Mouse (Mus musculus): ENCODE data around the gene Gm9903.

Gm9903 gene

GRCm38 (mm10) chr5:33640652-33641051 is 10.9 kb downstream of the Gm9903 start:
- DNase-seq (ENCODE audit: low read depth, low spot score) = peak; percentile 24

DNA sequence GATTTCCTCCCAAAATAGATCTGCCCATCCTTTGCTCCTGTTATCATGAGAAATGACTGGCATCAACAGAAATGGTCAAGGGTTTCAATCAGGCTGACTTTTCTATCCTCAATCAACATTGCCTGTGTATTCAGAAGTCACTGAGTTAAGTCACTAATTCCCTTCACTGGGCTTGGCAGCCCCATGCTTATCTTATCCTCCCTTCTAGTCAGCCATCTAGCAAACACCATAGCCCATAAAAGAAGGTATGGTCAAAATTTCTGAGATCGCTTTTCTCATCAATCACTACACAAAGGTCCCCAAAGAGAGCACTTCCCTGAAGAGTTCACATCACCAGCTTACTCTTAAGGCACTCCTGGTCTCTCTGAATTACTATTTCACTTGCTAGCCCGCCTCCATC is 21.3 kb downstream of the Gm9903 start:
- DNase-seq (ENCODE audit: low read depth, low spot score) = no peak

- no peak for DNase-seq (ENCODE audit: low read depth, low spot score)
Measured at GRCm38 (mm10) chr5:33651541-33651920, 21.8 kb downstream of the Gm9903 start.

DNA sequence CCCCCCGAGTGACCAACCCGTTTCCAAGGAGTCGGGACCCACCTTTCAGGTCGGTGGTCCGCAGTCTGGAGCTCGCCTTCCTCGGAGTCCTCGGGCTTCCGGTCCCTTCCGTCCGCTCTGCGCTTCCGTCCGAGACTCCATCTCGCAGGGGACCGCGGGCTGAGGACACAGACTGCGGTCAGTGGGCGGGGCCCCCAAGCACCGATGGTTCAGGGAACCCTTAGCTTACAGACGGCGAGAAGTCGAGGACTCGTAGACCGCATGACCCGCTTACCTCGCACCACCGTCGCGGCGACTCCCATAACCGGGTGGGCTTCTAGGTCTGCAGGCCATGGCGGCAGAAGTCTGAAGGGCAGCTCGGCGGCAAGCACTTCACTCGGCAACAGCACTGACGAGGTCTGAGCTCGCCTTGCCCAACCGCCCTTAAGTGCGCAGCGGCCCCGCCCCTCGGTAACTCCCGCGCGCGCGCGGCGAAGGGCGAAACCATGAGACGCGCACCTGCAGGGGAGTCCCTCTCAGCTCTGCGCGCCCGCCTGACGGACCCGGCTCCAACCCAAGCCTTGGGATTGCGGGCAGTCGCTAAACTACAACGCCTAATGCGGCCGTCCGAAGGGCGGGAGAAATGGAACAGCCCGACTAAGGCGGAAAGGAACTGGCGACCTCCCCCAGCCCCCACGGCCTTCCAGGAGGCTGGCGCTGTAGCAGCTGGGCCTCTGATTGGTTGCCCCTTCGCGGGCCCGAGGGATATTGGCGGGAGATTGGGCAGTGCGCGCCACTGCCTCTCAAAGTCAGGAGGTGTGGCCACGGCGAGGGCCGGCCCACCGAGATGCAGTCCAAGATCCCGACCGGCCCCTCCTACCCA is 22.4 kb downstream of the Gm9903 start, which contains the start of gene Slbp:
Gene Slbp, minus strand, starts transcription at position 654 of the 862 bp plus-strand sequence.
- DNase-seq (ENCODE audit: low read depth, low spot score) = peak; percentile 89

DNA sequence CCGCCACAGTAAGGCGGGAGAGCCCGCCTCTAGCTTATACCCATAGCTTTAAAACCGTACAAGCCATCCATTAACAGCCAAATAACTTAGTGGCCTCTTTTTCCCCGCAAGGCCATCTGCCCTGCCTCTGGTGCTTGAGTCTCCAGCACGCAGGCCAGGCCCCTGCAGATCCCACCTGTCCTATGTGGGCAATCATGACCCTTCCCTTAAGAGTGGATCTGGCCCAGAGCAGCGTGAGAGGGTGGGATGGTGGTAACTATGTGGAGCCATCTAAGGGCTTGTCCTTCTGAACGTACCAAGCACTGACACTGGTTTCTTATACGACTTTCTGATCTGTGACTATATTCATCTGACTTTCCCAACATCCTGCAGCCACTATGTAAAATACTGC is 23.1 kb downstream of the Gm9903 start:
- DNase-seq (ENCODE audit: low read depth, low spot score) = no peak

GRCm38 (mm10) chr5:33654424-33654823 is 24.7 kb downstream of the Gm9903 start:
- DNase-seq (ENCODE audit: low read depth, low spot score) = no peak

DNA sequence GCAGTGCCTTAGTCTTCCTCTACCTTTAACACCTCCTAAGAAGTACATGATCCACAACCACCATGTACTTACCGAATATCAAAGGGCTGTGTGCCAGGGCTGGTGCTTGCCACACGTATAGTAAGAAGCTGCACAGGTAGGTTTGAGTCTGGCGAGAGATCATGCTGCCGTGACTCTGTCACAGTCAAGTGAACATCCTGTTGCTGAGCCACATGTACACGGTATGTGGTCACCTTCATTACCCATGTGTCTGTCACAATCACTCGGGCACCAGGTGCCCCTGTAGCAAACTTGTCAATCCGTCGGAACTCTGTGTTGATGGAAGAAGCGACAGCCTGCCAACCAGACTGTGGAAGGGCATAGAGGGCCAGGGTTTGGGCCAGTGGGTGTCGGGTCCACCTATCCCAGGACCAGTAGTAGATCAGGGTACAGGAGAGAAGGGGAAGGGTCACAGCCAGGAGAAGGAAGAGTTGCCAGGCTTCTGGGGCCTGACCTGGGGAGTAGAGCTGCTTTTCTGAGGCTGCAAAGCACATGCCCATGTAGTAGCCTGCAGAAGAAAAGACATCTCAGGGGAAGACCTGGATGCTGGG is 25.6 kb downstream of the Gm9903 start:
- no peak for DNase-seq (ENCODE audit: low read depth, low spot score)

GRCm38 (mm10) chr5:33656739-33657138 is 27.0 kb downstream of the Gm9903 start:
- DNase-seq (ENCODE audit: low read depth, low spot score) = no peak

GRCm38 (mm10) chr5:33657251-33657786 is 27.6 kb downstream of the Gm9903 start:
- DNase-seq (ENCODE audit: low read depth, low spot score) = no peak

DNA sequence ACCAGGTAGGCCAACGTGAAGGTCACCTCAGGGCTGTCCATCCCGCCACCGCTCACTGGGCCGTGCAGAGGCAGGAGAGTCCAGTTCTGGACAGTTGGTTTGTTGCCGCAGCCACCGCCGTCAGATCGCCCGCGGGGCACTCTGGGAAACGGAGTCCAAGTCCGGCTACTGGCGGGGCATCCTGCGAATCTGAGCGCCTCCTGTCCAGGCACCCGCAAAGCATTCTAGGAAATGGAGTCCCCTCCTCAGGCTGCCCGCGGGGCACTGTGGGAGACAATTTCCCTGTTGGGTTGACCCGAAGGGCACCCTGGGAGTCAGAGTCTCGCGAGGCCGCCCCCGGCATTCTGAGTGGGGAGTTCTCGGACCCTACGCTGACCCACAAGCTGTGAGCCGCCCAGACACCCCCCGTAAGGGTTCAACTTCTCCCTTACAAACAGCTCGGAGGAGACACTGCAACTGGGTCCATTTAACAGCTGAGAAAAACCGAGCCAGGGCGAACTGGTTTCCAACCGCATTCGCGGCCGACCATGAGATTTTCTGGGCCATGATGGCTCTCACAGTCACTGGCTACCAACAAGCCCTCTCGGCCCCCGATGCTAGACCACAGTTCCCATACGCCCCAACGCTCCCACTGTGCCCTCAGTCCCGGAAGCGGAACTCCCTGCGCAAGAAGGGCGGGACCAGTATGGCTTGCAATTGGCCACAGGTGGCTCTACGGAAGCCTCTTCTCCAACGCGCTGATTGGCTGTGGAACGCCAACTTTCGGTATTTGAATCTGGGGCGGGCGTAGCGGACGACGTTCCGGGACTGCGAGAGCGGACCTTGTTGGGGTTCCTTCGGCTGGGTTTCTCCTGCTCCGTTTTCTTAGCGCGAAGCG is 28.3 kb downstream of the Gm9903 start, which contains the start of the genes Tacc3 and Tmem129:
Gene Tacc3, plus strand, starts transcription at position 342 of the 877 bp plus-strand sequence.
Gene Tmem129, minus strand, starts transcription at position 630 of the 877 bp plus-strand sequence.
- DNase-seq (ENCODE audit: low read depth, low spot score) = peak; percentile 92

DNA sequence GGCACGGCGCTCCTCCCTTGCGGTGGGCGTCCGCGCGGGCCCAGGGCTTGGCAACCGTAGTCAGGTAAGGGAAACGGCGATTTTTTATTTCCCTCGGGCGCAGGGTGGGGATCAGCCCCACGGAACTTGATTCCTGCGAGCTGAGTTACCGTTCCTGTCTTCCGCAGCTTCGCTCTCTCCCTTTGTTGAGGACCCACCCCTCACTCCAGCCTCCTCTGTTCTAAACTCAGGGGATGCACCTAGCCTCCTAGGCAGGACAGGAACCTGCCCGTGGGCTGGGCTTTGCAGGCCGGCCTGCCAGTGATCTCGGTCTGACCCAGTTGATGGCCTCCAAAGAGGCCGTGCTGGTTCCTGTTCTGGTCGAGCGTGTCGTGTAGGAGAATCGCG is 28.9 kb downstream of the Gm9903 start:
- DNase-seq (ENCODE audit: low read depth, low spot score) = no peak

GRCm38 (mm10) chr5:33668223-33668622 is 38.5 kb downstream of the Gm9903 start:
- DNase-seq (ENCODE audit: low read depth, low spot score) = no peak

DNA sequence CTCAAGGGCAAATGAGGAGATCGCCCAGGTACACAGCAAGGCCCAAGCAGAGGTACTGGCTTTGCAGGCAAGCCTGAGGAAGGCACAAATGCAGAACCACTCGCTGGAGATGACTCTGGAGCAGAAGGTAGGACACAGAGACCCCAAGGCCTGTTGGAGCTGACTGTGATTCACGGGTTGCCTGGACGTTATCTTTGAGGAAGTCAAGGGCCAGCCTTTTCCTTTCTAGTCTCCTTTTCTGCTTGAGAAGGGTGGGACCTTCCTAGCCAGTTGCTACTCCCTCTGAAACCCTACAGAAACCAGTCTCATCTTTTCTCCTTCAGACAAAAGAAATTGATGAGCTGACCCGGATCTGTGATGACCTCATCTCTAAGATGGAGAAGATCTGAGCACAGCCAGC is 41.9 kb downstream of the Gm9903 start:
- DNase-seq (ENCODE audit: low read depth, low spot score) = no peak

GRCm38 (mm10) chr5:33674439-33674838 is 44.7 kb downstream of the Gm9903 start:
- DNase-seq (ENCODE audit: low read depth, low spot score) = no peak

DNA sequence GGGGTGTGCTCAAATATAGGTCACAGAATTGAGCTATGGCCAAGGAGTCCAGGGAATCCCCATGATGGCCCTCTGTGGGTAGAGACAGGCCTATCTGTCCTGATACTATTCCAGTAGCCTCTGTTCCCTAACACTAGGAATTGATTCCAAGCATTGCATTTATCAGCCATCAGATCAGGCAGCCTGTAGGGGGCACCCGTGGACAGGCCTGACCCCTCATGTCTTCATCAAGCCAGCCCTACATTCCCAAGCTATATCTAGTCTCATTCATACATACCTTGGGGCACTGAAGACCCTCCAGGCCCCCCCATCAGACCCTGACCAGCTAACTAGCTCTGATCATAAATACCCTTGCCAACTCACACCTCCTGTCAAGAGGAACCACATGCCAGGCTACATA is 46.2 kb downstream of the Gm9903 start:
- no peak for DNase-seq (ENCODE audit: low read depth, low spot score)

GRCm38 (mm10) chr5:33678244-33678643 is 48.5 kb downstream of the Gm9903 start:
- DNase-seq (ENCODE audit: low read depth, low spot score) = no peak

GRCm38 (mm10) chr5:33681044-33681443 is 51.3 kb downstream of the Gm9903 start:
- no peak for DNase-seq (ENCODE audit: low read depth, low spot score)
